Comparison of ENCODE assay signal across 29 mouse cellular contexts in genomic region chr9:121993047-121993446, GRCm38 (mm10). TPM values are rescaled to one million over a fixed set of nuclear protein-coding genes. Genes with fewer than 3 reads are reported as not detected.
DNase-seq lines count a peak whose midpoint lies in the region; ATAC-seq lines count a peak whose summit lies in the region.
"Had no signal": no experiment of that assay in that cellular context is flagged by ENCODE, and none has a peak within 500 bp of the region (broad histone marks: within the 10 kb centered on the region; RNA-seq: fewer than 3 reads in every experiment).

No protein-coding gene starts in this region.

- no peak overlapping the region for H3K27ac ChIP-seq in kidney, embryonic 14.5 days (ENCODE audit: low read depth, low read length)
- H3K27ac ChIP-seq: forebrain, embryonic 12.5 days; hindbrain, embryonic 13.5 days; kidney, embryonic 15.5 days; layer of hippocampus, adult 2 months; liver, embryonic 12.5 days; neural tube, embryonic 15.5 days; stomach, embryonic 15.5 days had no signal

- no peaks in the 10 kb centered on the region for H3K27me3 ChIP-seq in kidney, embryonic 14.5 days (ENCODE audit: control insufficient read depth, insufficient read depth, low read length)
- H3K27me3 ChIP-seq: forebrain, embryonic 12.5 days; kidney, embryonic 15.5 days; neural tube, embryonic 15.5 days; stomach, embryonic 15.5 days had no signal

- no peak overlapping the region for H3K4me3 ChIP-seq in kidney, embryonic 14.5 days (ENCODE audit: low read length)
- H3K4me3 ChIP-seq: erythroblast, embryonic 14.5 days; forebrain, embryonic 12.5 days; hindbrain, embryonic 13.5 days; kidney, embryonic 15.5 days; layer of hippocampus, adult 2 months; liver, embryonic 12.5 days; neural tube, embryonic 15.5 days; stomach, embryonic 15.5 days had no signal

- H3K9me3 ChIP-seq in kidney, embryonic 14.5 days (ENCODE audit: control insufficient read depth, low read length): no peaks in the 10 kb centered on the region
- H3K9me3 ChIP-seq: forebrain, embryonic 12.5 days; G1E; hindbrain, embryonic 13.5 days; kidney, embryonic 15.5 days; liver, embryonic 12.5 days; neural tube, embryonic 15.5 days; stomach, embryonic 15.5 days had no signal

- peak; percentile 21 for DNase-seq in A20 (ENCODE audit: low read depth, low spot score)
- DNase-seq in c-Kit-positive CD71-negative TER-119-negative erythroid progenitor cells, embryonic 14.5 days (ENCODE audit: low read depth): peak; percentile 39
- peak; percentile 74 for DNase-seq in thymus, postnatal 14 days
- DNase-seq in urinary bladder, postnatal 4 days (ENCODE audit: low spot score in 2 of 2): no peak
- DNase-seq in layer of hippocampus, postnatal 25 days (ENCODE audit: extremely low spot score in 1 of 2, low spot score in 1 of 2): no peak
- no peak for DNase-seq in ovary, postnatal 10 days (ENCODE audit: low spot score)
- DNase-seq: adrenal gland, postnatal 25 days; cerebellum, adult 18-20 months; forebrain, postnatal 0 days; heart, postnatal 36 days; kidney, postnatal 25 days; left cerebral cortex, postnatal 4 days; liver, postnatal 0 days; lung, postnatal 36 days; midbrain, embryonic 14.5 days; right cerebral cortex, postnatal 25 days had no signal

- no peaks in the 10 kb centered on the region; the same call in 1 of the 2 replicates for H3K36me3 ChIP-seq in kidney, embryonic 14.5 days (ENCODE audit: control insufficient read depth, insufficient read depth, low read length)
- H3K36me3 ChIP-seq: G1E; kidney, embryonic 15.5 days; liver, embryonic 12.5 days; stomach, embryonic 15.5 days had no signal

- peaks cover 4% of the 10 kb centered on the region; the same call in 1 of the 2 replicates for H3K4me1 ChIP-seq in kidney, embryonic 14.5 days (ENCODE audit: control insufficient read depth, insufficient read depth, low read length)

- H3K9ac ChIP-seq in kidney, embryonic 14.5 days (ENCODE audit: low read depth, low read length): no peak overlapping the region
- H3K9ac ChIP-seq: forebrain, embryonic 12.5 days; forebrain, postnatal 0 days; hindbrain, embryonic 13.5 days; kidney, embryonic 15.5 days; liver, embryonic 12.5 days; liver, postnatal 0 days; stomach, embryonic 15.5 days had no signal

- peak; percentile 70 for ATAC-seq in megakaryocyte progenitor cell, adult 5-6 weeks (replicated peaks; ENCODE audit: poor library complexity)
- ATAC-seq in kidney, embryonic 14.5 days (ENCODE audit: low FRiP score, low TSS enrichment): no peak
- ATAC-seq: forebrain, postnatal 0 days; intestine, postnatal 0 days; liver, embryonic 12.5 days; liver, postnatal 0 days had no signal

- no peak overlapping the region for H3K4me2 ChIP-seq in kidney, embryonic 14.5 days (replicated peaks; ENCODE audit: low read depth, low read length)
- H3K4me2 ChIP-seq: forebrain, embryonic 12.5 days; hindbrain, embryonic 13.5 days; kidney, embryonic 15.5 days; liver, embryonic 12.5 days; neural tube, embryonic 15.5 days; stomach, embryonic 15.5 days had no signal

- WGBS in kidney, embryonic 14.5 days: 75% methylated on average over 3 of the region's 3 CpGs

RNA-seq across cellular contexts. Expression of gene Pomgnt2, which starts 3.9 kb away (rescaled TPM):
- total RNA-seq in megakaryocyte progenitor cell, adult 5-6 weeks (2015): 3.2 and 4.6 TPM in 2 replicates
- 4.9 and 6.7 TPM in 2 replicates for total RNA-seq in megakaryocyte progenitor cell, adult 5-6 weeks (2017)
- 10 to 100 TPM; 38.1 to 40.7 TPM for total RNA-seq in layer of hippocampus, postnatal 25 days (2021)
- polyA plus RNA-seq in kidney, embryonic 14.5 days (2014; fragmentation: Nextera tagmentation; extraction: Ambion mirVana): 8.6 and 11.6 TPM in 2 replicates
- polyA plus RNA-seq: G1E had no signal

RNA-seq across cellular contexts. Expression of gene Fam198a, which starts 42.3 kb away (rescaled TPM):
- total RNA-seq in megakaryocyte progenitor cell, adult 5-6 weeks (2015): 0.25 TPM in 1 of 2 replicates, not detected in the other
- total RNA-seq in megakaryocyte progenitor cell, adult 5-6 weeks (2017): 0.17 and 0.30 TPM in 2 replicates
- 1 to 10 TPM; 5.2 to 6.0 TPM for total RNA-seq in layer of hippocampus, postnatal 25 days (2021)
- 0.73 and 1.0 TPM in 2 replicates for polyA plus RNA-seq in kidney, embryonic 14.5 days (2014; fragmentation: Nextera tagmentation; extraction: Ambion mirVana)
- total RNA-seq: G1E had no signal
- polyA plus RNA-seq: C2C12; erythroblast, embryonic 14.5 days; G1E had no signal

Comparison
In these comparisons a context has a peak if more than half of its experiments do, and no peak if none do; other contexts are left out.
1. DNase-seq: peak in A20 (single experiment), c-Kit-positive CD71-negative TER-119-negative erythroid progenitor cells, embryonic 14.5 days (single experiment) and thymus, postnatal 14 days (single experiment); none in urinary bladder, postnatal 4 days (0 of 2), layer of hippocampus, postnatal 25 days (0 of 2) and ovary, postnatal 10 days (single experiment).
2. RNA of gene Pomgnt2, which starts 3.9 kb away (total RNA-seq): 38.1 to 40.7 TPM in layer of hippocampus, postnatal 25 days; 3.2 to 6.7 TPM in megakaryocyte progenitor cell, adult 5-6 weeks; every median in the first group is over 4 times any median in the second.
3. RNA of gene Fam198a, which starts 42.3 kb away (total RNA-seq): 5.2 to 6.0 TPM in layer of hippocampus, postnatal 25 days; 0.17 to 0.30 TPM in megakaryocyte progenitor cell, adult 5-6 weeks; every median in the first group is over 4 times any median in the second.